Mouse (Mus musculus): ENCODE data around the gene Kcne1. TPM values are rescaled to one million over a fixed set of nuclear protein-coding genes. Genes with fewer than 3 reads are reported as not detected.
A peak's percentile ranks its signal among the peaks of the same experiment; 100 is the strongest.

Gene Kcne1
- total RNA-seq, 2 experiments from 2014 or later, result 19.8 to 21.3 TPM

- intact Hi-C loops (cut with DNase I), result no loop called here
- DNase-seq, result no peak
These were observed 1.7 kb downstream of the Kcne1 start for GRCm38 (mm10) chr16:92357566-92357965.

- intact Hi-C loops (cut with DNase I), result no loop called here
- no peak for DNase-seq
These were observed 2.2 kb downstream of the Kcne1 start for GRCm38 (mm10) chr16:92357023-92357422.

GRCm38 (mm10) chr16:92355982-92356381 is 3.3 kb downstream of the Kcne1 start:
- intact Hi-C loops (cut with DNase I), result no loop called here
- no peak for DNase-seq

GRCm38 (mm10) chr16:92355366-92355765 is 3.9 kb downstream of the Kcne1 start:
- intact Hi-C loops (cut with DNase I), result no loop called here
- DNase-seq, result no peak

GRCm38 (mm10) chr16:92353897-92354296 is 5.4 kb downstream of the Kcne1 start:
- intact Hi-C loops (cut with DNase I), result no loop called here
- DNase-seq, result no peak

- no peak for DNase-seq
- intact Hi-C loops (cut with DNase I), result no loop called here
These were observed 6.0 kb downstream of the Kcne1 start for GRCm38 (mm10) chr16:92353295-92353694.

GRCm38 (mm10) chr16:92348941-92349340 is 10.3 kb downstream of the Kcne1 start:
- DNase-seq, result no peak
- intact Hi-C loops (cut with DNase I), result no loop called here

GRCm38 (mm10) chr16:92346297-92346916 is 12.9 kb downstream of the Kcne1 start:
- intact Hi-C loops (cut with DNase I), result no loop called here
- peak; percentile 51 to 62 for DNase-seq

GRCm38 (mm10) chr16:92345177-92345576 is 14.1 kb downstream of the Kcne1 start:
- intact Hi-C loops (cut with DNase I), result no loop called here
- peak; percentile 49 to 63 for DNase-seq

- intact Hi-C loops (cut with DNase I), result loop anchor here (1.0 to 2.0 kb wide), 3 partner anchors 44 to 137 kb away; no protein-coding TSS in a partner anchor
- DNase-seq, result peak; percentile 70 to 71
These were observed 18.4 kb downstream of the Kcne1 start for GRCm38 (mm10) chr16:92340612-92341511.

- DNase-seq, result peak; percentile 56 to 71
- intact Hi-C loops (cut with DNase I), result no loop called here
These were observed 23.0 kb downstream of the Kcne1 start for GRCm38 (mm10) chr16:92336280-92336679.

- DNase-seq, result no peak
- intact Hi-C loops (cut with DNase I), result no loop called here
These were observed 24.7 kb downstream of the Kcne1 start for GRCm38 (mm10) chr16:92334600-92334999.

GRCm38 (mm10) chr16:92330966-92331365 is 28.3 kb downstream of the Kcne1 start:
- intact Hi-C loops (cut with DNase I), result no loop called here
- DNase-seq, result no peak

GRCm38 (mm10) chr16:92327911-92328310 is 31.4 kb downstream of the Kcne1 start:
- intact Hi-C loops (cut with DNase I), result no loop called here
- no peak for DNase-seq

- intact Hi-C loops (cut with DNase I), result no loop called here
- no peak for DNase-seq
These were observed 34.2 kb downstream of the Kcne1 start for GRCm38 (mm10) chr16:92325062-92325406.

GRCm38 (mm10) chr16:92324309-92325061 is 34.8 kb downstream of the Kcne1 start:
- intact Hi-C loops (cut with DNase I), result no loop called here
- no peak for DNase-seq

- no peak for DNase-seq
- intact Hi-C loops (cut with DNase I), result no loop called here
These were observed 37.9 kb downstream of the Kcne1 start, which contains the start of gene Fam243 for GRCm38 (mm10) chr16:92321341-92321740. TSS of gene Fam243 (minus strand) at chr16:92321441.

- no peak for DNase-seq
- intact Hi-C loops (cut with DNase I), result no loop called here
These were observed 38.9 kb downstream of the Kcne1 start for GRCm38 (mm10) chr16:92320361-92320760.

- intact Hi-C loops (cut with DNase I), result no loop called here
- DNase-seq, result peak; percentile 17 to 56
These were observed 39.7 kb downstream of the Kcne1 start for GRCm38 (mm10) chr16:92319353-92320109.

GRCm38 (mm10) chr16:92316049-92316738 is 43.1 kb downstream of the Kcne1 start:
- intact Hi-C loops (cut with DNase I), result no loop called here
- no peak for DNase-seq
